Mouse (Mus musculus) intestine, embryonic 16.5 days (tissue): ENCODE measurements around the gene Mag. TPM values are rescaled to one million over a fixed set of nuclear protein-coding genes. Genes with fewer than 3 reads are reported as not detected.

Source experiments
- ATAC-seq: fragments of 200-750 bp; cut with Nextera tagmentation; 2 replicates; pipeline ENCODE4 v1.8.0; 2017; ENCODE audit warnings: moderate TSS enrichment, moderate library complexity
- H3K27ac ChIP-seq: fragments of 300-500 bp; sonication (generic); 2 replicates; pipeline ENCODE4 v1.5.1; 2014; ENCODE audit warnings: mild to moderate bottlenecking, low read length
- H3K27me3 ChIP-seq: fragments of 300-500 bp; sonication (generic); replicated peaks from 2 replicates; pipeline ENCODE4 v1.6.1; 2014; ENCODE audit warnings: low read length, control low read depth, mixed read lengths; ENCODE audit not compliant: control insufficient read depth, insufficient read depth
- H3K36me3 ChIP-seq: fragments of 300-500 bp; sonication (generic); 2 replicates; pipeline ENCODE4 v1.6.1; 2014; ENCODE audit warnings: low read length, control low read depth; ENCODE audit not compliant: control insufficient read depth, insufficient read depth
- H3K4me1 ChIP-seq: fragments of 300-500 bp; sonication (generic); 2 replicates; pipeline ENCODE4 v1.6.1; 2014; ENCODE audit warnings: low read length, control low read depth, mixed read lengths; ENCODE audit not compliant: control insufficient read depth, insufficient read depth
- H3K4me2 ChIP-seq: fragments of 300-500 bp; sonication (generic); 2 replicates; pipeline ENCODE4 v1.6.1; 2014; ENCODE audit warnings: low read depth, low read length, control low read depth
- H3K4me3 ChIP-seq: fragments of 300-500 bp; sonication (generic); 2 replicates; pipeline ENCODE4 v1.5.1; 2014; ENCODE audit warnings: mild to moderate bottlenecking, low read length
- H3K9ac ChIP-seq: fragments of 300-500 bp; sonication (generic); 2 replicates; pipeline ENCODE4 v1.6.1; 2014; ENCODE audit warnings: low read depth, low read length
- H3K9me3 ChIP-seq: fragments of 300-500 bp; sonication (generic); 2 replicates; pipeline ENCODE4 v1.6.1; 2016; ENCODE audit warnings: low read length, control low read depth; ENCODE audit not compliant: control insufficient read depth
- WGBS: fragments of 180-500 bp; shearing (Covaris S2); extraction: QIAGEN DNeasy Blood & Tissue Kit; methylation state at CpG from one replicate; pipeline ENCODE4 v1.1.7; 2014; 5-methylcytosine and 5-hydroxymethylcytosine counted together
- polyA plus RNA-seq: library from polyadenylated mRNA; unstranded; fragments of >200 nt; fragmentation: Nextera tagmentation; extraction: Ambion mirVana; gene quantifications from 2 replicates; pipeline ENCODE4 v1.2.1, GENCODE M21; 2015

The Mag gene
- polyA plus RNA-seq, 1 experiment from 2014 or later, result 0.31 TPM

GRCm38 (mm10) chr7:30859635-30860402 lies 54.9 kb downstream of the Mag start:
- Histone ChIP-seq H3K4me1 (no peaks in the 10 kb centered on the region), H3K27ac (no peak overlapping the region), H3K4me3 (peak overlapping the region; percentile 14; the same call in 1 of the 2 replicates), H3K9me3 (no peaks in the 10 kb centered on the region), H3K9ac (no peak overlapping the region), H3K27me3 (no peaks in the 10 kb centered on the region), H3K36me3 (no peaks in the 10 kb centered on the region), H3K4me2 (peak overlapping the region; percentile 54)
- peak; percentile 61 for ATAC-seq
- 9% methylated on average over 16 of the region's 16 CpGs for WGBS

GRCm38 (mm10) chr7:30859290-30859634 lies 55.4 kb downstream of the Mag start:
- Histone ChIP-seq H3K9ac (no peak overlapping the region), H3K4me1 (no peaks in the 10 kb centered on the region), H3K36me3 (no peaks in the 10 kb centered on the region), H3K4me3 (no peak overlapping the region), H3K9me3 (no peaks in the 10 kb centered on the region), H3K27me3 (no peaks in the 10 kb centered on the region), H3K4me2 (no peak overlapping the region), H3K27ac (no peak overlapping the region)
- peak; percentile 68 for ATAC-seq

- Histone ChIP-seq H3K4me3 (no peak overlapping the region), H3K4me2 (no peak overlapping the region), H3K36me3 (no peaks in the 10 kb centered on the region), H3K27ac (no peak overlapping the region), H3K9ac (no peak overlapping the region), H3K4me1 (no peaks in the 10 kb centered on the region), H3K27me3 (no peaks in the 10 kb centered on the region), H3K9me3 (no peaks in the 10 kb centered on the region)
- 63% methylated on average over 1 of the region's 1 CpGs for WGBS
- no peak for ATAC-seq
Measured at GRCm38 (mm10) chr7:30857746-30858145, 56.9 kb downstream of the Mag start.

GRCm38 (mm10) chr7:30856078-30856477 lies 58.6 kb downstream of the Mag start, which contains the start of gene Ffar3:
TSS of gene Ffar3 (minus strand) at chr7:30856178.
- no peaks in the 10 kb centered on the region for H3K36me3 ChIP-seq
- no peaks in the 10 kb centered on the region for H3K4me1 ChIP-seq
- no peaks in the 10 kb centered on the region for H3K27me3 ChIP-seq
- no peak within 1 kb of the TSS for H3K9ac ChIP-seq
- no peaks in the 10 kb centered on the region for H3K9me3 ChIP-seq
- H3K4me3 ChIP-seq, result no peak within 1 kb of the TSS
- 74% methylated on average over 6 of the region's 6 CpGs for WGBS
- H3K27ac ChIP-seq, result no peak within 1 kb of the TSS
- H3K4me2 ChIP-seq, result no peak within 1 kb of the TSS
- ATAC-seq, result no peak

GRCm38 (mm10) chr7:30851421-30851820 lies 63.3 kb downstream of the Mag start:
- Histone ChIP-seq H3K36me3 (no peaks in the 10 kb centered on the region), H3K27ac (no peak overlapping the region), H3K4me1 (0 out of 2 replicates have a peak, but pooled peaks cover 4% of the 10 kb centered on the region), H3K9me3 (no peaks in the 10 kb centered on the region), H3K4me3 (no peak overlapping the region), H3K9ac (no peak overlapping the region), H3K27me3 (no peaks in the 10 kb centered on the region), H3K4me2 (no peak overlapping the region)
- no peak for ATAC-seq
- 91% methylated on average over 1 of the region's 1 CpGs for WGBS

Other genes with a start within 250 kb of the Mag start
- 33.7 and 39.4 TPM in 2 replicates for gene Haus5, start 249.9 kb downstream of the Mag start, polyA plus RNA-seq
- gene Pmis2, start 243.3 kb downstream of the Mag start, polyA plus RNA-seq, result not detected in 2 replicates
- 4.7 and 4.8 TPM in 2 replicates for gene 2200002J24Rik, start 215.9 kb downstream of the Mag start, polyA plus RNA-seq
- 1.6 and 2.5 TPM in 2 replicates for gene Atp4a, start 202.7 kb downstream of the Mag start, polyA plus RNA-seq
- 242 and 249 TPM in 2 replicates for gene Tmem147, start 185.3 kb downstream of the Mag start, polyA plus RNA-seq
- gene Gapdhs, start 171.2 kb downstream of the Mag start, polyA plus RNA-seq, result 0.32 TPM in 1 of 2 replicates, not detected in the other
- gene Sbsn, start 163.4 kb downstream of the Mag start, polyA plus RNA-seq, result 0.89 and 1.6 TPM in 2 replicates
- gene Dmkn, start 151.1 kb downstream of the Mag start, polyA plus RNA-seq, result 4.4 and 5.8 TPM in 2 replicates
- 1.5 and 3.4 TPM in 2 replicates for gene Krtdap, start 127.0 kb downstream of the Mag start, polyA plus RNA-seq
- 10.9 and 11.7 TPM in 2 replicates for gene Ffar2, start 91.1 kb downstream of the Mag start, polyA plus RNA-seq
- 0.78 TPM in 2 replicates for gene Ffar3, start 58.7 kb downstream of the Mag start, polyA plus RNA-seq
- gene Ffar1, start 53.3 kb downstream of the Mag start, polyA plus RNA-seq, result 0.35 and 0.37 TPM in 2 replicates
- gene Cd22, start 34.5 kb downstream of the Mag start, polyA plus RNA-seq, result 0.62 and 0.70 TPM in 2 replicates
- not detected in 2 replicates for gene Hamp2, start 9.8 kb upstream of the Mag start, polyA plus RNA-seq
- gene Hamp, start 29.2 kb upstream of the Mag start, polyA plus RNA-seq, result not detected in 2 replicates
- 12.9 and 13.3 TPM in 2 replicates for gene Usf2, start 41.9 kb upstream of the Mag start, polyA plus RNA-seq
- gene Lsr, start 58.6 kb upstream of the Mag start, polyA plus RNA-seq, result 164 and 166 TPM in 2 replicates
- gene Fam187b, start 58.9 kb upstream of the Mag start, polyA plus RNA-seq, result 12.8 and 13.7 TPM in 2 replicates
- 22.5 and 26.9 TPM in 2 replicates for gene Fxyd5, start 127.6 kb upstream of the Mag start, polyA plus RNA-seq
- gene Fxyd7, start 136.6 kb upstream of the Mag start, polyA plus RNA-seq, result 20.1 and 22.0 TPM in 2 replicates
- gene Fxyd1, start 142.3 kb upstream of the Mag start, polyA plus RNA-seq, result 62.6 and 71.9 TPM in 2 replicates
- gene Lgi4, start 144.5 kb upstream of the Mag start, polyA plus RNA-seq, result 0.83 and 1.4 TPM in 2 replicates
- gene Fxyd3, start 161.8 kb upstream of the Mag start, polyA plus RNA-seq, result 71.2 and 73.7 TPM in 2 replicates
- 66.4 and 73.6 TPM in 2 replicates for gene Hpn, start 200.4 kb upstream of the Mag start, polyA plus RNA-seq
- gene Scn1b, start 212.1 kb upstream of the Mag start, polyA plus RNA-seq, result 0.16 and 1.0 TPM in 2 replicates
- 38.5 and 39.7 TPM in 2 replicates for gene Gramd1a, start 241.0 kb upstream of the Mag start, polyA plus RNA-seq